Mouse (Mus musculus) R1 (cell line): ENCODE data around the gene Gm8020.
"Not testable (repeated sequence)": the region's sequence is repeated elsewhere in the genome, so short reads cannot be mapped to it uniquely, and the experiment has no call there.

Source experiments
- DNase-seq: peaks from one replicate; pipeline ENCODE4 v3.0.0-alpha.2; 2018; ENCODE audit warnings: low read depth, low spot score

The Gm8020 gene

DNA sequence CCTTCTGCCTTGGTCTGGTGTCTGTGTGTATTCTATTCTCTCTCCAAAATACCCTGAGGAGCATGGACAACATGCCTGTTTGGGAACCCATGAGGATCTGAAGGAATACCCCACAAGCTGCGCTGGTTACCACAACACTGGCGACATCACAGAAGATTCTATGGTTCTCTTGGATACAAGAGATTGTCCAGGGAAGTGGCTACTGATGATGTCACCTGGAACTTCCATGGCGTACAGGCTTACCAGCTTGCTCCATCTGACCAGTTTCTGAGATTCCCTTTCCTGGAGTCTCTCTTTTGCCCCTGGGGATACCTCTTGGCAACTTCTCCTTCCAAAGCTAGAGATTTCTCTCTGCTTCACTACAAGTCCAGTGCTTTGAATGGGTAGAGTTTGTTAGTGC lies at the start of gene Gm8020:
Gene Gm8020 (minus strand): TSS at position 101 of the 400 bp plus-strand sequence.
- DNase-seq = not testable (repeated sequence)

- peak; percentile 68 for DNase-seq
These were observed 41.1 kb upstream of the Gm8020 start for GRCm38 (mm10) chr14:42543170-42543701.

DNA sequence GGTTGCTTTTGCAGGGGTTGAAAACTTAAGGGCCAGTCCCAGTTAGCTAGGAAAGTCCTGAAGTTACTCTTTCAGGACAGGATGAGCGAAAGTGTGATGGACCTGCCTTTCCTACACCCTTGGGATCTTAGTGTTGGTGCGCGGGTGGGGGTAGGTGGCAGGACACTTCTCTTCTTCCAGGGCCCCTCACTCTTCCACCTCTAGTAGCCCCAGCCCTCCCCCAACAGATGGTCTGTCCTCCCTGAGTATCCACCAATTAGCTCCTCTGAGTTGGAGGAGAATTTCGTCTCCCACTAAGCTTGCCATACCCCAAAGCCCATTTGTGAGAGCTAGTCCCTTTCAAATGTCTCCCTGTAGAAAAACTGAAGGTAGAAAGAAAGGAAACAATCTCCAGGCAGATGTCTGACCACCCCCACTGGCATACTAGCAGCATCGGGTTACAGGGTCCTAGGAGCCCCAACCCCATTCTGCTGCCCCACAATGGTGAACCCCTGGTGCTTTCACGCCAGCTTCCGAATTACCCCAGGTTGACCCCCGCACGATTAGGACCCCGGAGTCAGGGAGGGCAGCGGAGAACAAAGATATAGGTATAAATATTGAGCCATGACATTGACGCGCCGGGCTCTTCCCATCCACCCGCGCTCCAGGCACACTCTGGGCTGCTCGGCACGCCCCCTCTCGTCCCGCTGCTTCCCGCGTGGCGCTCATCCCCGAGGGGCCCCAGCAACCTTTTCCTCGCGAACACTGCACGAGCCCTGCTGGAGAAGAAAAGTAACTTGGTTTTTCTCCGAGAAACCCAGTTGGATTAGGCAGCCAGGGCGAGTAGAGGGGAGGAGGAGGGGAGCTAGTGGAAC lies 40.4 kb upstream of the Gm8020 start:
- DNase-seq = peak; percentile 0

DNA sequence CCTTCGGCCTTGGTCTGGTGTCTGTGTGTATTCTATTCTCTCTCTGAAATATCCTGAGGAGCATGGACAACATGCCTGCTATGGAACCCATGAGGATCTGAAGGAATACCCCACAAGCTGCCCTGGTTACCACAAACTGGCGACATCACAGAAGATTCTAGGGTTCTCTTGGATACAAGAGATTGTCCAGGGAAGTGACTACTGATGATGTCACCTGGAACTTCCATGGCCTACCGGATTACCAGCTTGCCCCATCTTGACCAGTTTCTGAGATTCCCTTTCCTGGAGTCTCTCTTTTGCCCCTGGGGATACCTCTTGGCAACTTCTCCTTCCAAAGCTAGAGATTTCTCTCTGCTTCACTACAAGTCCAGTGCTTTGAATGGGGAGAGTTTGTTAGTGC lies 22.0 kb upstream of the Gm8020 start, which contains the start of gene Gm8024:
Gene Gm8024 (minus strand): TSS at position 101 of the 400 bp plus-strand sequence.
- not testable (repeated sequence) for DNase-seq

- not testable (repeated sequence) for DNase-seq
These were observed 38.6 kb downstream of the Gm8020 start, which contains the start of gene Gm8011 for GRCm38 (mm10) chr14:42463581-42463980. TSS of gene Gm8011 (plus strand) at chr14:42463881.
